Mouse (Mus musculus) heart, adult 2 months (tissue): ENCODE results near the gene Smim23.

Source experiments
- CTCF ChIP-seq: fragments of 200-600 bp; IDR thresholded peaks from 2 replicates; pipeline ENCODE4 v1.8.1; 2022; ENCODE audit warnings: antibody characterized with exemption, mild to moderate bottlenecking, moderate library complexity
- EP300 ChIP-seq: fragments of 200-500 bp; IDR thresholded peaks from 2 replicates; pipeline ENCODE4 v1.6.1; 2011; ENCODE audit warnings: low read depth, low read length, control low read depth; ENCODE audit not compliant: insufficient read depth
- POLR2A ChIP-seq: fragments of 200-500 bp; IDR thresholded peaks from 2 replicates; pipeline ENCODE4 v1.6.1; 2011; ENCODE audit warnings: mild to moderate bottlenecking, low read depth, low read length, control low read depth; ENCODE audit not compliant: insufficient read depth

GRCm38 (mm10) chr11:32857418-32857879 lies 33.0 kb upstream of the Smim23 start:
- no peak for TF ChIP-seq POLR2A
- no peak for TF ChIP-seq CTCF
- TF ChIP-seq EP300 = no peak
